In the genomic region with DNA sequence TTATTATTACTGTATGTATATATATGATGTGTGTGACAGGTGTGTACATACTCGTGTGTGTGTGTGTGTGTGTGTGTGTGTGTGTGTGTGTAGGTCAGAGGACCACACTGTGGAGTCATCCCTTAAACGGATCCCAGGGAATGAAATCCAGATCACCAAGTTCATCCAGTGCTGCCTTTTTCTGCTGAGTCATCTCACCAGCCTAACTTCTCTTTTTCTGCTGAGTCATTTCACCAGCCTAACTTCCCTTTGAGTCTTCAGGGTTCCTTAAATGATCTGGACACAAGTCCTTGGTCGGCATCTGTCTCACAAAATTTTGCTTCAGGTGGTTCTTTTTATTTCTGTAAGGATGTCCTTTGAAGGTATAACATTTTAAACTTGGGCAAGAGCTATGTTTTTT, we compare ENCODE assay signal across 19 mouse cellular contexts.
DNase-seq lines count a peak whose midpoint lies in the region; ATAC-seq lines count a peak whose summit lies in the region.
"Had no signal": no experiment of that assay in that cellular context is flagged by ENCODE, and none has a peak within 500 bp of the region (broad histone marks: within the 10 kb centered on the region; RNA-seq: fewer than 3 reads in every experiment).

No protein-coding gene starts in this region.

- H3K4me1 ChIP-seq in liver, embryonic 13.5 days (replicated peaks), result peaks cover 11% of the 10 kb centered on the region; the same call in 1 of the 2 replicates
- H3K4me1 ChIP-seq in forebrain, embryonic 11.5 days (replicated peaks; ENCODE audit: control insufficient read depth, insufficient read depth, low read length), result no peaks in the 10 kb centered on the region
- H3K4me1 ChIP-seq: forebrain, embryonic 12.5 days; hindbrain, embryonic 15.5 days; megakaryocyte, embryonic 14.5 days; neural tube, embryonic 13.5 days had no signal

- no peaks in the 10 kb centered on the region for H3K9me3 ChIP-seq in liver, embryonic 13.5 days (replicated peaks)
- no peaks in the 10 kb centered on the region for H3K9me3 ChIP-seq in forebrain, embryonic 11.5 days (ENCODE audit: control insufficient read depth, low read length)
- H3K9me3 ChIP-seq: forebrain, embryonic 12.5 days; hindbrain, embryonic 15.5 days; neural tube, embryonic 13.5 days had no signal

- H3K4me3 ChIP-seq in liver, embryonic 13.5 days (replicated peaks), result no peak overlapping the region
- H3K4me3 ChIP-seq in forebrain, embryonic 11.5 days (ENCODE audit: low read depth, low read length), result no peak overlapping the region
- H3K4me3 ChIP-seq: forebrain, embryonic 12.5 days; hindbrain, embryonic 15.5 days; megakaryocyte, embryonic 14.5 days; neural tube, embryonic 13.5 days had no signal

- DNase-seq in embryo, embryonic 10.5 days (ENCODE audit: low spot score), result peak; percentile 18
- no peak for DNase-seq in embryo, embryonic 10 days (ENCODE audit: low spot score)
- DNase-seq in 416B (ENCODE audit: low read depth), result peak; percentile 70
- DNase-seq in NIH3T3 (ENCODE audit: low read depth), result peak; percentile 43
- peak; percentile 66 for DNase-seq in liver, embryonic 13.5 days
- DNase-seq in thymus, postnatal 4 days, result no peak
- no peak for DNase-seq in urinary bladder, postnatal 14 days (ENCODE audit: low spot score)
- DNase-seq in forebrain, embryonic 11.5 days (ENCODE audit: low spot score), result no peak
- DNase-seq: B cell, adult 2 months; cerebellum, adult 18-20 months; heart, postnatal 14 days; kidney, adult 18-20 months; kidney, postnatal 25 days; left cerebral cortex, postnatal 4 days; right cerebral cortex, postnatal 4 days had no signal

- H3K36me3 ChIP-seq in liver, embryonic 13.5 days, result no peaks in the 10 kb centered on the region
- H3K36me3 ChIP-seq in forebrain, embryonic 11.5 days (ENCODE audit: control insufficient read depth, insufficient read depth, low read length), result no peaks in the 10 kb centered on the region
- H3K36me3 ChIP-seq: forebrain, embryonic 12.5 days; hindbrain, embryonic 15.5 days; neural tube, embryonic 13.5 days had no signal

- H3K27me3 ChIP-seq in liver, embryonic 13.5 days, result no peaks in the 10 kb centered on the region
- no peaks in the 10 kb centered on the region for H3K27me3 ChIP-seq in forebrain, embryonic 11.5 days (ENCODE audit: control insufficient read depth, insufficient read depth, low read length)
- H3K27me3 ChIP-seq: forebrain, embryonic 12.5 days; hindbrain, embryonic 15.5 days; megakaryocyte, embryonic 14.5 days; neural tube, embryonic 13.5 days had no signal

- H3K9ac ChIP-seq in liver, embryonic 13.5 days, result no peak overlapping the region
- no peak overlapping the region for H3K9ac ChIP-seq in forebrain, embryonic 11.5 days (ENCODE audit: low read length)
- H3K9ac ChIP-seq: forebrain, embryonic 12.5 days; hindbrain, embryonic 15.5 days; neural tube, embryonic 13.5 days had no signal

- no peak overlapping the region for H3K4me2 ChIP-seq in liver, embryonic 13.5 days
- H3K4me2 ChIP-seq in forebrain, embryonic 11.5 days (ENCODE audit: low read depth, low read length, severe bottlenecking), result no peak overlapping the region
- H3K4me2 ChIP-seq: forebrain, embryonic 12.5 days; hindbrain, embryonic 15.5 days; neural tube, embryonic 13.5 days had no signal

- ATAC-seq in liver, embryonic 13.5 days (ENCODE audit: low read depth), result peak; percentile 78
- ATAC-seq in forebrain, embryonic 11.5 days (replicated peaks; ENCODE audit: low FRiP score), result no peak

- 32% methylated on average over 3 of the region's 3 CpGs for WGBS in liver, embryonic 13.5 days (ENCODE audit: insufficient replicate concordance)
- 79% methylated on average over 3 of the region's 3 CpGs for WGBS in forebrain, embryonic 11.5 days

- no peak overlapping the region for H3K27ac ChIP-seq in liver, embryonic 13.5 days
- no peak overlapping the region for H3K27ac ChIP-seq in forebrain, embryonic 11.5 days (ENCODE audit: low read depth, low read length)
- H3K27ac ChIP-seq: forebrain, embryonic 12.5 days; hindbrain, embryonic 15.5 days; neural tube, embryonic 13.5 days had no signal

Comparison
In these comparisons a context has a peak if more than half of its experiments do, and no peak if none do; other contexts are left out.
1. DNase-seq: peak in embryo, embryonic 10.5 days (single experiment), 416B (single experiment), NIH3T3 (single experiment) and liver, embryonic 13.5 days (single experiment); none in embryo, embryonic 10 days (single experiment), thymus, postnatal 4 days (single experiment), urinary bladder, postnatal 14 days (single experiment) and forebrain, embryonic 11.5 days (single experiment).